Mouse (Mus musculus) C2C12 (cell line): Measurements from ENCODE around the gene 9430038I01Rik. TPM values are rescaled to one million over a fixed set of nuclear protein-coding genes. Genes with fewer than 3 reads are reported as not detected.

ENCODE experiments used
- H3K27me3 ChIP-seq: one replicate; pipeline ENCODE4 v1.6.1; 2011; ENCODE audit not compliant: control insufficient read depth, insufficient read depth, insufficient read length
- H3K36me3 ChIP-seq: one replicate; pipeline ENCODE4 v1.6.1; 2011; ENCODE audit not compliant: control insufficient read depth, insufficient read depth
- H3K4me3 ChIP-seq: one replicate; pipeline ENCODE4 v1.5.1; 2011; ENCODE audit warnings: mild to moderate bottlenecking, control low read depth; ENCODE audit not compliant: poor library complexity, insufficient read depth, severe bottlenecking
- H3K79me2 ChIP-seq: one replicate; pipeline ENCODE4 v1.6.1; 2011; ENCODE audit not compliant: control insufficient read depth, insufficient read depth
- H3K79me3 ChIP-seq: one replicate; pipeline ENCODE4 v1.6.1; 2011; ENCODE audit warnings: low read depth, control low read depth
- H3ac ChIP-seq: one replicate; pipeline ENCODE3; 2011; ENCODE audit warnings: low read depth; ENCODE audit not compliant: control insufficient read depth, insufficient read length
- CEBPB ChIP-seq: IDR thresholded peaks from one replicate; pipeline ENCODE4 v1.6.1; 2011; ENCODE audit warnings: low read depth, mild to moderate bottlenecking, control low read depth, moderate library complexity
- CTCF ChIP-seq: IDR thresholded peaks from one replicate; pipeline ENCODE4 v1.5.1; 2011; ENCODE audit not compliant: control insufficient read depth, insufficient read depth, insufficient read length
- FOSL1 ChIP-seq: IDR thresholded peaks from one replicate; pipeline ENCODE4 v1.8.0; 2011; ENCODE audit warnings: mild to moderate bottlenecking, low read length; ENCODE audit not compliant: poor library complexity, insufficient read depth, severe bottlenecking
- MAX ChIP-seq: IDR thresholded peaks from one replicate; pipeline ENCODE4 v1.6.1; 2011; ENCODE audit warnings: mild to moderate bottlenecking, control low read depth
- MYOD1 ChIP-seq: IDR thresholded peaks from one replicate; pipeline ENCODE4 v1.6.1; 2011; ENCODE audit warnings: low read depth; ENCODE audit not compliant: control insufficient read depth, insufficient read length
- MYOG ChIP-seq: IDR thresholded peaks from one replicate; pipeline ENCODE4 v1.6.1; 2011; ENCODE audit not compliant: control insufficient read depth, insufficient read length; ENCODE audit errors: extremely low read depth
- USF1 ChIP-seq: IDR thresholded peaks from one replicate; pipeline ENCODE4 v1.6.1; 2011; ENCODE audit warnings: low read depth, mild to moderate bottlenecking, control low read depth, moderate library complexity
- polyA plus RNA-seq: library from polyadenylated mRNA; unstranded; fragments of >200 nt; fragmentation: generic; extraction: Trizol; gene quantifications from one replicate; pipeline ENCODE4 v1.2.1, GENCODE M21; 2012; ENCODE audit warnings: missing spikeins

The 9430038I01Rik gene
- polyA plus RNA-seq, 1 experiment: 4.4 TPM

DNA sequence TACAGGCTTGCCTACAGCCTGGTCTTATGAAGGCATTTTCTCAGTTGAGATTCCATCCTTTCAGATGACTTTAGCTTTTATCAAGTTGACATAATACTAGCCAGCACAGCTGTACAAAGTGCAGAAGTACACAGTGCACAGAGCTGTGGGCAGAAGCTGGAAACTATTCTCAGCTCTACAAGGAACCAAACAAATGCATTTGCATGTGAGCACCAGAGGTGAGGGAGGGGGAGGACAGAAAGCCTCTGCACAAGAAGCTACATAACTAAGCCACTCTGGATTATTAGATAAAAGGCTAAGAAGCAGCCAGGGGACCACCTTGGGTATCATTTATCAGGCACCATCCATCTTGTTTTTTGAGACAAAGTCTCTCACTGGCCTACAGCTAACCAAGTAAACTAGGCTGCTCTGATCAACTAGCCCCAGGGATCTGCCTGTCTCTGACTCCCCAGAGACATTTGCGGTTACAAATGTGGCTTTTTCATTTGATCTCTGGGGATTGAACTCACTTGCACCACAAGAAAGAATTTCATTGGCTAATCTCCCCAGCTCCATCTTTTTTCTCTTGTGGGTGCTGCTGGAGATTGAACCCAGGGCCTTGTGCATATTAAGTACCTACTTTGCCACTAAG lies 3.0 kb downstream of the 9430038I01Rik start:
- H3K4me3 ChIP-seq: no peak overlapping the region
- H3K36me3 ChIP-seq: no peaks in the 10 kb centered on the region
- H3K79me3 ChIP-seq: no peaks in the 10 kb centered on the region
- no peak for TF ChIP-seq MAX
- TF ChIP-seq FOSL1: no peak
- TF ChIP-seq CTCF: no peak
- no peak for TF ChIP-seq USF1
- no peak for TF ChIP-seq CEBPB
- H3K27me3 ChIP-seq: no peaks in the 10 kb centered on the region
- no peaks in the 10 kb centered on the region for H3K79me2 ChIP-seq
- no peak overlapping the region for H3ac ChIP-seq

GRCm38 (mm10) chr7:137404146-137404545 lies 6.4 kb downstream of the 9430038I01Rik start:
- no peaks in the 10 kb centered on the region for H3K27me3 ChIP-seq
- no peaks in the 10 kb centered on the region for H3K36me3 ChIP-seq
- no peak overlapping the region for H3K4me3 ChIP-seq
- TF ChIP-seq USF1 (no peak), MYOD1 (no peak), MYOG (no peak)
- H3ac ChIP-seq: no peak overlapping the region
- H3K79me3 ChIP-seq: no peaks in the 10 kb centered on the region
- no peaks in the 10 kb centered on the region for H3K79me2 ChIP-seq

GRCm38 (mm10) chr7:137398973-137399372 lies 11.6 kb downstream of the 9430038I01Rik start:
- Histone ChIP-seq H3K27me3 (no peaks in the 10 kb centered on the region), H3K79me3 (no peaks in the 10 kb centered on the region), H3K36me3 (no peaks in the 10 kb centered on the region), H3K4me3 (no peak overlapping the region), H3ac (no peak overlapping the region), H3K79me2 (no peaks in the 10 kb centered on the region)
- no peak for TF ChIP-seq USF1
- TF ChIP-seq CEBPB: no peak
- TF ChIP-seq MAX: no peak
- no peak for TF ChIP-seq MYOD1
- TF ChIP-seq FOSL1: no peak
- TF ChIP-seq CTCF: no peak
- no peak for TF ChIP-seq MYOG

DNA sequence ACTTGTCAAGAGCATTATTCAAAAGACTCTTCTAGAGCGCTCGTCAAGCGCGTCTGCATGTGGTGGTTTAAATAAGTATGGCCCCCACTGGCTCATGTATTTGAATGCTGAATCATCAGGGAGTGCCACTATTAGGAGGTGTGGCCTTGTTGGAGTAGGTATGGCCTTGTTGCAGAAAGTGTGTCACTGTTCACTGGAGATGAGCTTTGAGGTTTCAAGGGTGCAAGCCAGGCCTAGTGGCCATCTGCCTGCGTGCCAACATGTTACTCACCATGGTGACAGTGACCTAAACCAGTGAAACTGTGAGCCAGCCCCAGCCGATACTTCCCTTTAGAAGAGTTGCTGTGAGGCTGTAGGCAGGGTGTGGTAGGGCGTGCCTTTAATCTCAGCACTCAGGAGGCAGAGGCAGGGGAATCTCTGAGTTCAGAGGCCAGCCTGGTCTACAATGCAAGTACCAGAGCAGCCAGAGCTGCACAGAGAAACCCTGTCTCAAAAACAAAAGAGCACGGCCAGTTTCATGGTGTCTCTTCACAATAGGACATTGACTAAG lies 13.1 kb downstream of the 9430038I01Rik start:
- Histone ChIP-seq H3K79me3 (no peaks in the 10 kb centered on the region), H3ac (no peak overlapping the region), H3K36me3 (no peaks in the 10 kb centered on the region), H3K4me3 (no peak overlapping the region), H3K79me2 (no peaks in the 10 kb centered on the region), H3K27me3 (no peaks in the 10 kb centered on the region)
- TF ChIP-seq FOSL1 (no peak), MAX (no peak), USF1 (no peak), CEBPB (no peak), MYOD1 (no peak), MYOG (no peak), CTCF (no peak)

DNA sequence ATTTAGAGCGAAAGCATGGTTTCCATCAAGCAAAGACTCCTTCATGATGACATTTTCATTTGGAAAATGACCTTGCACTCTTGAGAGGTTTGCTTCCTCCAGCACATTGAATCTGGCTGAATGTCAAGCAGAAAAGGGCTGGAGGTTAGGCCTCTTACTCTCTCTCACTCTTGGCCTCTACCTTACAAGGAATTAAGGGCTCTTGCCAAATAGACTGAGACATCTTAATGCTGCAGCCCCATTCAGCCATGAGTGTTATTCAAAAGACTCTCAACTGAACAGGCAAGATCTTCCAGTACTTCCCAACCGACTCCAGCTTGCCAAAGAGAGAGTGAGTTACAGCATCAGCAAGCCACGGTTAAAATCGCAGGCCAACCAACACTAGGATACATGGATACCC lies 15.1 kb downstream of the 9430038I01Rik start:
- TF ChIP-seq CEBPB: no peak
- no peak for TF ChIP-seq MYOG
- no peak for TF ChIP-seq MYOD1
- no peak for TF ChIP-seq CTCF
- no peak for TF ChIP-seq MAX
- no peak for TF ChIP-seq FOSL1
- TF ChIP-seq USF1: no peak
- Histone ChIP-seq H3K79me2 (no peaks in the 10 kb centered on the region), H3K79me3 (no peaks in the 10 kb centered on the region), H3K36me3 (no peaks in the 10 kb centered on the region), H3ac (no peak overlapping the region), H3K27me3 (no peaks in the 10 kb centered on the region), H3K4me3 (no peak overlapping the region)

- no peak for TF ChIP-seq USF1
- TF ChIP-seq MAX: no peak
- TF ChIP-seq CEBPB: no peak
- TF ChIP-seq FOSL1: no peak
- no peak for TF ChIP-seq MYOG
- no peak for TF ChIP-seq MYOD1
- no peak for TF ChIP-seq CTCF
- H3K4me3 ChIP-seq: no peak overlapping the region
- no peaks in the 10 kb centered on the region for H3K79me2 ChIP-seq
- H3K79me3 ChIP-seq: no peaks in the 10 kb centered on the region
- H3K36me3 ChIP-seq: no peaks in the 10 kb centered on the region
- H3ac ChIP-seq: no peak overlapping the region
- H3K27me3 ChIP-seq: no peaks in the 10 kb centered on the region
Observed at GRCm38 (mm10) chr7:137387863-137388262, 22.7 kb downstream of the 9430038I01Rik start.
